In the genomic region with DNA sequence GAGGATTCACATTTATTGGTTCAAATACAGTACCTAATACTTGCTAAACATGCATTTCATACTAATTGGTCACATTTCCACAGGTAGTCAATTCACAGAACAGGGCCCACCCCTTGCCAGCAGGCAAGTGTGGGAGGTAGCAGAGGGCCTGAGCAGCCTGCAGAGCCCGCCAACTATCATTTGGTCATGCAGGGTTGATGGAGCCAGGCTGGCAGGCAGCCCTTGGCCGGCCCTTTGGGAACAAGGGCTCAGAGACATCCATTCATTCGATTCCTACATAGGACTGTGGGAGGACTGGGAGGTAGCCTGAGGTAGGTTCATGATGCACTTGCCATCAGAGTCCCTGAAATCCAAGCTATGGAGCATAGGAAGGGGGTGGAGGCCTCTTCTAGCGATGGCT, we compare ENCODE assay signal across 29 mouse cellular contexts. TPM values are rescaled to one million over a fixed set of nuclear protein-coding genes. Genes with fewer than 3 reads are reported as not detected.
DNase-seq lines count a peak whose midpoint lies in the region; ATAC-seq and TF ChIP-seq lines count a peak whose summit lies in the region.
"Had no signal": no experiment of that assay in that cellular context is flagged by ENCODE, and none has a peak within 500 bp of the region (broad histone marks: within the 10 kb centered on the region; RNA-seq: fewer than 3 reads in every experiment).

No protein-coding gene starts in this region.

- TF ChIP-seq POLR2A in lung, adult 2 months (IDR thresholded peaks at IDR 0.05; ENCODE audit: borderline replicate concordance, extremely low read depth, low read depth, low read length), result no peak

- peak; percentile 58 for ATAC-seq in hindbrain, postnatal 0 days
- ATAC-seq in hindbrain, embryonic 11.5 days (ENCODE audit: low FRiP score), result no peak
- ATAC-seq: forebrain, embryonic 15.5 days; Patski had no signal

- no peaks in the 10 kb centered on the region for H3K9me3 ChIP-seq in hindbrain, postnatal 0 days (ENCODE audit: low read length)
- H3K9me3 ChIP-seq in hindbrain, embryonic 11.5 days (ENCODE audit: control insufficient read depth, low read length), result no peaks in the 10 kb centered on the region
- H3K9me3 ChIP-seq: embryonic facial prominence, embryonic 15.5 days; forebrain, embryonic 15.5 days; heart, embryonic 15.5 days; kidney, embryonic 15.5 days; liver, embryonic 13.5 days; megakaryocyte, embryonic 14.5 days had no signal

- H3K4me3 ChIP-seq in hindbrain, postnatal 0 days (ENCODE audit: low read length), result no peak overlapping the region
- no peak overlapping the region for H3K4me3 ChIP-seq in hindbrain, embryonic 11.5 days (ENCODE audit: low read depth, low read length)
- no peak overlapping the region for H3K4me3 ChIP-seq in lung, adult 2 months (replicated peaks; ENCODE audit: extremely low read depth, low read depth, low read length)
- H3K4me3 ChIP-seq: embryonic facial prominence, embryonic 15.5 days; forebrain, embryonic 15.5 days; heart, embryonic 15.5 days; kidney, embryonic 15.5 days; liver, embryonic 13.5 days; megakaryocyte, embryonic 14.5 days had no signal

- H3K36me3 ChIP-seq in hindbrain, postnatal 0 days (ENCODE audit: insufficient read depth, low read length), result no peaks in the 10 kb centered on the region
- no peaks in the 10 kb centered on the region for H3K36me3 ChIP-seq in hindbrain, embryonic 11.5 days (ENCODE audit: control insufficient read depth, insufficient read depth, low read length)
- H3K36me3 ChIP-seq: embryonic facial prominence, embryonic 15.5 days; forebrain, embryonic 15.5 days; heart, embryonic 15.5 days; kidney, embryonic 15.5 days; liver, embryonic 13.5 days had no signal

- 54% methylated on average over 4 of the region's 4 CpGs for WGBS in hindbrain, postnatal 0 days
- 90% methylated on average over 4 of the region's 4 CpGs for WGBS in hindbrain, embryonic 11.5 days
- WGBS in lung, adult 2 months, result 86% methylated on average over 4 of the region's 4 CpGs

- TF ChIP-seq CTCF in hindbrain, postnatal 0 days (IDR thresholded peaks at IDR 0.05; ENCODE audit: low read depth), result no peak
- TF ChIP-seq CTCF in lung, adult 2 months (IDR thresholded peaks at IDR 0.05; ENCODE audit: insufficient read depth, low read length), result no peak

- H3K4me2 ChIP-seq in hindbrain, postnatal 0 days (ENCODE audit: low read depth, low read length), result no peak overlapping the region
- H3K4me2 ChIP-seq in hindbrain, embryonic 11.5 days (replicated peaks; ENCODE audit: low read depth, low read length), result no peak overlapping the region
- H3K4me2 ChIP-seq: embryonic facial prominence, embryonic 15.5 days; forebrain, embryonic 15.5 days; heart, embryonic 15.5 days; kidney, embryonic 15.5 days; liver, embryonic 13.5 days; lung, embryonic 14.5 days had no signal

- peaks cover 4% of the 10 kb centered on the region; the same call in 1 of the 2 replicates for H3K4me1 ChIP-seq in hindbrain, postnatal 0 days (ENCODE audit: insufficient read depth, low read length)
- H3K4me1 ChIP-seq in hindbrain, embryonic 11.5 days (replicated peaks; ENCODE audit: control insufficient read depth, insufficient read depth, low read length), result no peaks in the 10 kb centered on the region
- H3K4me1 ChIP-seq in lung, adult 2 months (ENCODE audit: control insufficient read depth, insufficient read depth, low read length), result no peaks in the 10 kb centered on the region
- H3K4me1 ChIP-seq: embryonic facial prominence, embryonic 15.5 days; forebrain, embryonic 15.5 days had no signal

- H3K27me3 ChIP-seq in hindbrain, postnatal 0 days (ENCODE audit: insufficient read depth, low read length), result no peaks in the 10 kb centered on the region
- no peaks in the 10 kb centered on the region for H3K27me3 ChIP-seq in hindbrain, embryonic 11.5 days (ENCODE audit: control insufficient read depth, insufficient read depth, low read length)
- H3K27me3 ChIP-seq: embryonic facial prominence, embryonic 15.5 days; forebrain, embryonic 15.5 days; heart, embryonic 15.5 days; kidney, embryonic 15.5 days; liver, embryonic 13.5 days; Patski had no signal

- H3K27ac ChIP-seq in hindbrain, postnatal 0 days, result no peak overlapping the region
- H3K27ac ChIP-seq in hindbrain, embryonic 11.5 days (ENCODE audit: low read depth, low read length), result no peak overlapping the region
- H3K27ac ChIP-seq: embryonic facial prominence, embryonic 15.5 days; forebrain, embryonic 15.5 days; heart, embryonic 15.5 days; kidney, embryonic 15.5 days; liver, embryonic 13.5 days had no signal

- H3K9ac ChIP-seq in hindbrain, postnatal 0 days (replicated peaks; ENCODE audit: low read length), result no peak overlapping the region
- no peak overlapping the region for H3K9ac ChIP-seq in hindbrain, embryonic 11.5 days (ENCODE audit: low read depth, low read length)
- H3K9ac ChIP-seq: embryonic facial prominence, embryonic 15.5 days; forebrain, embryonic 15.5 days; heart, embryonic 15.5 days; kidney, embryonic 15.5 days; liver, embryonic 13.5 days; lung, embryonic 14.5 days had no signal

- DNase-seq in cerebellum, postnatal 10 days, result peak; percentile 79 to 86
- no peak for DNase-seq in cerebellum, adult 8-10 months
- DNase-seq in hindbrain, postnatal 0 days (ENCODE audit: low spot score), result peak; percentile 60
- no peak for DNase-seq in hindbrain, embryonic 11.5 days (ENCODE audit: low spot score)
- DNase-seq in cerebellum, postnatal 14 days, result peak; percentile 69 to 78
- peak; percentile 57 for DNase-seq in testis, postnatal 14 days (ENCODE audit: low spot score)
- DNase-seq in lung, adult 2 months, result no peak
- DNase-seq: gastrocnemius, postnatal 36 days; heart, postnatal 36 days; kidney, adult 11 months; kidney, postnatal 36 days; liver, embryonic 13.5 days; lung, embryonic 14.5 days; lung, postnatal 36 days; midbrain, embryonic 14.5 days; right cerebral cortex, postnatal 4 days; thymus, adult 18-20 months; thymus, postnatal 4 days had no signal

RNA-seq across cellular contexts. Expression of a gene that starts 9.0 kb away (rescaled TPM):
- total RNA-seq in hindbrain, postnatal 0 days (2014; rRNA removed), result 0.05 TPM in 1 of 2 replicates, not detected in the other
- polyA plus RNA-seq in hindbrain, postnatal 0 days (2015; fragmentation: Nextera tagmentation; extraction: Ambion mirVana), result 0.05 TPM in 1 of 2 replicates, not detected in the other
- polyA plus RNA-seq in hindbrain, embryonic 11.5 days (2014; fragmentation: Nextera tagmentation; extraction: Ambion mirVana), result 0.19 and 0.20 TPM in 2 replicates
- 0.04 TPM in 1 of 2 replicates, not detected in the other for polyA plus RNA-seq in lung, adult 2 months (2012; rRNA removed)
- total RNA-seq: common myeloid progenitor, adult 5-6 weeks; gastrocnemius, postnatal 36 days; heart, adult 8-10 months; heart, postnatal 36 days; layer of hippocampus, postnatal 36 days; left cerebral cortex, postnatal 14 days had no signal
- polyA plus RNA-seq: heart, embryonic 15.5 days; liver, embryonic 13.5 days; midbrain, embryonic 14.5 days; neural tube, embryonic 14.5 days; Patski had no signal

Comparison
In these comparisons a context has a peak if more than half of its experiments do, and no peak if none do; other contexts are left out.
1. DNase-seq: peak in cerebellum, postnatal 10 days (2 of 2), hindbrain, postnatal 0 days (single experiment), cerebellum, postnatal 14 days (2 of 2) and testis, postnatal 14 days (single experiment); none in cerebellum, adult 8-10 months (single experiment), hindbrain, embryonic 11.5 days (single experiment) and lung, adult 2 months (single experiment).